Mouse (Mus musculus) thymus, postnatal 0 days (tissue): ENCODE measurements around the gene Cpox. TPM values are rescaled to one million over a fixed set of nuclear protein-coding genes. Genes with fewer than 3 reads are reported as not detected.
"Not testable (repeated sequence)": the region's sequence is repeated elsewhere in the genome, so short reads cannot be mapped to it uniquely, and the experiment has no call there.

Experiments
- DNase-seq: peaks from one replicate; pipeline ENCODE4 v3.0.0-alpha.2; 2015; ENCODE audit warnings: low spot score
- polyA plus RNA-seq: library from polyadenylated mRNA; unstranded; fragments of >200 nt; fragmentation: Nextera tagmentation; extraction: Ambion mirVana; gene quantifications from 2 replicates; pipeline ENCODE4 v1.2.1, GENCODE M21; 2015

Cpox gene
- 15.9 and 16.3 TPM in 2 replicates for polyA plus RNA-seq

- peak; percentile 82 for DNase-seq
Observed at GRCm38 (mm10) chr16:58669917-58670630, at the start of gene Cpox. Gene Cpox (plus strand): TSS chr16:58670292.

- no peak for DNase-seq
Observed at GRCm38 (mm10) chr16:58622377-58622776, 47.7 kb upstream of the Cpox start.

- DNase-seq, result no peak
Observed at GRCm38 (mm10) chr16:58623114-58623513, 47.0 kb upstream of the Cpox start.

GRCm38 (mm10) chr16:58623944-58624343, 46.1 kb upstream of the Cpox start:
- DNase-seq, result peak; percentile 3

GRCm38 (mm10) chr16:58627597-58628335, 42.3 kb upstream of the Cpox start:
- DNase-seq, result no peak

GRCm38 (mm10) chr16:58628336-58628680, 41.8 kb upstream of the Cpox start:
- no peak for DNase-seq

- DNase-seq, result no peak
Observed at GRCm38 (mm10) chr16:58628968-58629367, 41.1 kb upstream of the Cpox start.

- no peak for DNase-seq
Observed at GRCm38 (mm10) chr16:58629736-58630135, 40.4 kb upstream of the Cpox start.

- no peak for DNase-seq
Observed at GRCm38 (mm10) chr16:58635866-58636265, 34.2 kb upstream of the Cpox start.

GRCm38 (mm10) chr16:58637448-58637847, 32.6 kb upstream of the Cpox start:
- DNase-seq, result no peak

GRCm38 (mm10) chr16:58638016-58638415, 32.1 kb upstream of the Cpox start:
- DNase-seq, result no peak

GRCm38 (mm10) chr16:58638689-58639175, 31.4 kb upstream of the Cpox start, which contains the start of gene E330017A01Rik:
Gene E330017A01Rik (minus strand): TSS chr16:58638739.
- DNase-seq, result no peak

GRCm38 (mm10) chr16:58649979-58650378, 20.1 kb upstream of the Cpox start:
- DNase-seq, result no peak

GRCm38 (mm10) chr16:58655751-58656150, 14.3 kb upstream of the Cpox start:
- no peak for DNase-seq

GRCm38 (mm10) chr16:58656526-58656925, 13.6 kb upstream of the Cpox start:
- DNase-seq, result no peak

- DNase-seq, result no peak
Observed at GRCm38 (mm10) chr16:58658668-58659067, 11.4 kb upstream of the Cpox start.

- no peak for DNase-seq
Observed at GRCm38 (mm10) chr16:58661826-58662225, 8.3 kb upstream of the Cpox start.

- DNase-seq, result no peak
Observed at GRCm38 (mm10) chr16:58662287-58662791, 7.8 kb upstream of the Cpox start.

- DNase-seq, result no peak
Observed at GRCm38 (mm10) chr16:58663021-58663420, 7.1 kb upstream of the Cpox start.

- DNase-seq, result no peak
Observed at GRCm38 (mm10) chr16:58663816-58664215, 6.3 kb upstream of the Cpox start.

GRCm38 (mm10) chr16:58665137-58665536, 5.0 kb upstream of the Cpox start:
- not testable (repeated sequence) for DNase-seq

- not testable (repeated sequence) for DNase-seq
Observed at GRCm38 (mm10) chr16:58666681-58667080, 3.4 kb upstream of the Cpox start.
